Mouse (Mus musculus): ENCODE data around the gene Bcl2.

Bcl2 gene

GRCm38 (mm10) chr1:106688161-106688516 is 25.9 kb downstream of the Bcl2 start:
- CTCF ChIA-PET = interaction anchor here in 2 of 4 experiments (0.5 to 0.6 kb wide), 3 partner anchors 41 to 560 kb away, joined by 3 read pairs; no protein-coding TSS in a partner anchor
- POLR2A ChIA-PET = interaction anchor here in 2 of 4 experiments (0.6 to 0.8 kb wide), 2 partner anchors 37 to 50 kb away, joined by 3 read pairs; no protein-coding TSS in a partner anchor

DNA sequence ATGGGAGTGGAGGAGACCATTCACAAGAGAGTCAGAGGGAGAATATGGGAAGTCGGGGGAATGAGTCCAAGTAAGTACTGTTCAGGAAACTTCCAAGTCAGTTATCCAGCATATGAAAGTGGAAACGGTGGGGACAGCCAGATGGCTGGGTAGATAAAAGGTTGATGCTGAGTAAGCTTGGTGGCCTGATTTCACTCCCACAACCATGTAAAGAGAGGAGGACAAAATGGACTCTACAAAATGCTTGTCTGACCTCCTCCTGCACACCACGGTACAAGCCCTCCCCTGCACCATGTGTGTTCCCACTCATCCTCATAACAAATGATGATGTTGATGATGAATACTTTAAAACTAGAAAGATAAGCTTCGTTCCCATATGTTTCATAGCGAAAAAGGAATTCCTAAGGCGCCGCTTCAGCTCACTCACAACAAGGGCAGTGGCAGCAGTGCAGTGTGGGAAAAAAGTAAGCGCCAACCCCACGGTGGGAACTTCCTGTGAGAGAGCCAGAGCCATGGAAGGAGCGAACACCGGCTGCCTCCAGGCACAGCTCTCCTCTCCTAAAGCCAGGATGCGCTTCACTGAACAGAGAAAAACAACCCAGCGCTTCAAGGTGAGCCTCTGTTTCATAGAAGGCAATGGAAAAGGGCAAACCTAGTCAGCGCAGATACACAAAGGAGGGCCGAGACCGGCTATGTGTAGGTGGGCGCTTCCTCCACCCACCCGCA is 26.5 kb downstream of the Bcl2 start:
- ChIA-PET POLR2A (interaction anchor here in 1 of 4 experiments (0.6 to 0.8 kb wide), 2 partner anchors 37 to 140 kb away, joined by 3 read pairs; no protein-coding TSS in a partner anchor), CTCF (interaction anchor here in 2 of 4 experiments (0.6 kb wide), 2 partner anchors 41 to 560 kb away, joined by 3 read pairs; no protein-coding TSS in a partner anchor)

- POLR2A ChIA-PET = no interaction called here
Measured at GRCm38 (mm10) chr1:106685702-106686101, 28.4 kb downstream of the Bcl2 start.

DNA sequence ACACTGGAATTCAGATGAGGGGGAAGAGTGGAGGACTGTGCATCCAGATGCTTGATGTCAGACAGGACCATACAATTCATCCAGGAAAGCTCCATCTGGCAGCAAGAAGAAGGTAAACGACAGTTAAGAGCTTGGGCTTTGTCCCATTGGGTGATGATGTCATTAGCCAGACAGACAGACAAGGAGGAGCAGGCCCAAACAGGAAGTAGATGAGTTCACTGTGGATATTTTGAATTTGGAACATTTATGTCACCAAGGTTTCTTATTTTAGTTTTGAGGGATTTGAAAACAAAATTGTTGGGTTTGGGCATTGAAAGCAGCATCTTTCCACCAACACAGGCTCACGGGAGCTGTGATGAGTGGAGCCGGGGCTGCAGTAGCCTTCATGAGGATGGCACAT is 29.5 kb downstream of the Bcl2 start:
- ChIA-PET POLR2A (no interaction called here), CTCF (interaction anchor here in 1 of 4 experiments (0.6 kb wide), 1 partner anchor 150 kb away, joined by 5 read pairs; no protein-coding TSS in a partner anchor)

More at GRCm38 (mm10) chr1:106685702-106686101, 28.4 kb downstream of the Bcl2 start:
- CTCF ChIA-PET = no interaction called here

- ChIA-PET POLR2A (no interaction called here), CTCF (no interaction called here)
Measured at GRCm38 (mm10) chr1:106682829-106683228, 31.2 kb downstream of the Bcl2 start.

- ChIA-PET CTCF (no interaction called here), POLR2A (no interaction called here)
Measured at GRCm38 (mm10) chr1:106679800-106680515, 34.1 kb downstream of the Bcl2 start.

DNA sequence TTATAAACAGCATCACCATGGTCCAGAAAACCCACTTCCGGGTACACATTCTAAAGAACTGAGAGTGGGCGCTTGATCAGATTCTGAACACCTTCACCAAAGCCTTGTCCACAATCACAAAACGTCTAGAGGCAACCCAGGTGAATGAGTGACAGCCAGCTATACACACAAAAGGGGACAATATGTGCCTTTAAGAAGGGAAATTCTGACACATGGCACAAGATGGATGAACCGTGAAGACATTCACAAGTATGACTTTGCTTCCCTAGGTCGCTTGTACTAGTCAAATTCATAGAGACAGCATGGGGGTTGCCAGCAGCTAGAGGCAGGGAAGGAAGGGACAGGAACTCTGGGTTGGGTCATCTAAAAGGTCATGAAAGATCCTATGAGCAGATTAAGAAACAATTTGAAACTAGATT is 36.0 kb downstream of the Bcl2 start:
- ChIA-PET POLR2A (no interaction called here), CTCF (no interaction called here)

GRCm38 (mm10) chr1:106666140-106667088 is 47.7 kb downstream of the Bcl2 start:
- ChIA-PET CTCF (no interaction called here), POLR2A (no interaction called here)

- ChIA-PET POLR2A (no interaction called here), CTCF (no interaction called here)
Measured at GRCm38 (mm10) chr1:106664978-106665377, 49.1 kb downstream of the Bcl2 start.

DNA sequence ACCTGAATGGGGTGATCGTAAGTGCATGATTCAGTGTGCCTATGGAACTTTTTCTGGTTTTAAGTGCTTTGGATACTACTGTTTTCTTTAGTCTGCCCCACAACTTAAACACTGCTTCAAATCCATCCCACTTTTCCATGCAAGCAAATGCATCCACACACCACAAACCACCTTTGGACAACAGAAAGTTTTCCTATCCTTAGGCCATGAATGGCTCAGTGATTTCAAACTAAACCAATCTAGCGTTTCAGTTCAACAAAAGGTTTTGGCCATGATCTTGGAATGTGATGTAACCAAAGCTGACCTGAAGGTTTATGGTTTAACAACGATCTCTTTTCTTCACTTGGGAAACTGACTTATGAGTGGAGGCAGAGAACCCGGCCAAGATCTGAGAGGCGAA is 51.6 kb downstream of the Bcl2 start:
- CTCF ChIA-PET = no interaction called here
- POLR2A ChIA-PET = no interaction called here

- CTCF ChIA-PET = no interaction called here
- POLR2A ChIA-PET = no interaction called here
Measured at GRCm38 (mm10) chr1:106658293-106658847, 55.7 kb downstream of the Bcl2 start.

DNA sequence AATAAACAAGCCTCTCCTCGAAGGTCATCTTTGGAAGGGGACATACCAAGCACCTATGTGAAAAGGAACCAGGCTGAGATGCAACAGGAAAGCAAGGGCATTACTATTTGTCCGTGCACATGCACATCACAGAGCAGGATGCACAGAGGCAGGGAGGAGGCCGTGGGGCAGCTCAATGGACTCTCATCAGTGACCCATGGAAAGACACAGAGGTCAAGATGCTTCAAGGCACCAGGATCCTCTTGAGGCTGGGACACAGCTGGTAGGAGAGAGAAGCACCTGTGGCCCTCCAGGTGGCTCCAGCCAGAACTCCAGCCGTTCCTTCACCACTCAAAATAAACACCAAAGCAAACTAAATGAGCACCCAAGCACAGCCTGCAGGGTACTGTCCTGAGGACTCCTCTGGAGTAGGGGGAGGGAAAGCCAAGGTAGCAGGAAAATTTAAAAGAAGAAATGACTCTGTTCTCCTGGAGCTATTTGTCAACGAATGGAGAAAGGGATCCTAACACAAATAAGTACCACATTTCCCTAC is 57.8 kb downstream of the Bcl2 start:
- CTCF ChIA-PET = interaction anchor here in 1 of 4 experiments (0.6 kb wide), 1 partner anchor 505 kb away, joined by 3 read pairs; no protein-coding TSS in a partner anchor
- POLR2A ChIA-PET = no interaction called here

- CTCF ChIA-PET = interaction anchor here in 1 of 4 experiments (0.6 kb wide), 1 partner anchor 503 kb away, joined by 4 read pairs; no protein-coding TSS in a partner anchor
- POLR2A ChIA-PET = no interaction called here
Measured at GRCm38 (mm10) chr1:106654254-106654653, 59.8 kb downstream of the Bcl2 start.

DNA sequence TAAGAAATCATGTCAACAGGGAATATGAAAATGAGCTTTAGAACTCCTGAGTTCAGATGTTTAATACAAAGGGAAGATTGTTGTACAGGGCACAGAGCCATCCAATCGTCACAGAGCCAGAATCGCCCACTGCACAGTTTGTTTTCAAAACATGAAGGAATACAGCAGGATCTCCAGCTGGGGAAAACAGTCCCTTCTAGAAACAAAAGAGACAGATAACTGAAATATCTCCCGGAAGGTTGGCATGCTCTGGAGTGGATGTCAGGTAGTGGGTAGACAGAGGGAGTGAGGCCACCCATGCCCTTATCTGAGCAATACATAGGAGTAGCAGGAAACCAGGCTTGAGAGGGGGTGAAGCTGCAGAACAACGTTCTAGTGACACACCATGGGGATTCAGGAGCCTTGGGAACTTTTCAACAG is 60.6 kb downstream of the Bcl2 start:
- CTCF ChIA-PET = interaction anchor here in 2 of 4 experiments (0.6 to 1.0 kb wide), 2 partner anchors 26 to 228 kb away, joined by 3 to 6 read pairs; no protein-coding TSS in a partner anchor
- POLR2A ChIA-PET = no interaction called here

DNA sequence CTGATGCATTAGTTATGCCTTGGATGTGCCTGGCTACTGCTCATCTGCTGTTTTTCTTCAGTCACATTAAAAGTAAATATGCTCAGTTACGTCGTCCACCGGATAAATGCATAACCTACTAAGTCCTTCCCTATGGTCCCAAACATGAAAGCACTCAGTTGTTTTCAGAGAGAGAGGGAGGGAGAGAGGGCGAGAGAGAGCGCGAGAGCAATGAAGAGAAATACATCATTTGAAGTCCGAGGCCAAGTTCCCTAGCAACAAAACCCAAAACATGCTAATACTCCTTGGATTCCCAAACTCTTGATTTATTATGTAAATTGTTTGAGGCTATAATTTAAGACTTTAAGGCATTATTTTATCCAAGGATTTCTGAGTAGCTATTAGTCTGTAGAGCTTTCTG is 62.9 kb downstream of the Bcl2 start:
- ChIA-PET CTCF (no interaction called here), POLR2A (interaction anchor here in 2 of 4 experiments (0.6 to 0.7 kb wide), 2 partner anchors 37 to 94 kb away, joined by 3 read pairs; no protein-coding TSS in a partner anchor)

- ChIA-PET POLR2A (interaction anchor here in 1 of 4 experiments (0.7 kb wide), 1 partner anchor 37 kb away, joined by 3 read pairs; no protein-coding TSS in a partner anchor), CTCF (no interaction called here)
Measured at GRCm38 (mm10) chr1:106650427-106650826, 63.6 kb downstream of the Bcl2 start.

GRCm38 (mm10) chr1:106647336-106647735 is 66.7 kb downstream of the Bcl2 start:
- POLR2A ChIA-PET = no interaction called here

GRCm38 (mm10) chr1:106644566-106644965 is 69.5 kb downstream of the Bcl2 start:
- ChIA-PET POLR2A (interaction anchor here in 1 of 4 experiments (0.6 kb wide), 1 partner anchor 1472 kb away, joined by 11 read pairs; no protein-coding TSS in a partner anchor), CTCF (no interaction called here)

More at GRCm38 (mm10) chr1:106647336-106647735, 66.7 kb downstream of the Bcl2 start:
- CTCF ChIA-PET = no interaction called here

GRCm38 (mm10) chr1:106643527-106643926 is 70.5 kb downstream of the Bcl2 start:
- ChIA-PET POLR2A (no interaction called here), CTCF (interaction anchor here in 1 of 4 experiments (0.6 kb wide), 1 partner anchor 15 kb away, joined by 4 read pairs; no protein-coding TSS in a partner anchor)

Data from embryonic stem cell, embryonic (primary cell).